Mouse (Mus musculus): ENCODE measurements at regions not wholly inside any gene's neighbourhood (a gene's known extent, or its start where the extent isn't known, plus 50 kb on each side); places are given as distances from the start of the nearest gene placed in this dataset.

- DNase-seq: no peak
Measured at GRCm38 (mm10) chr3:149827181-149827580, 836.8 kb upstream of the Adgrl2 start.

GRCm38 (mm10) chr3:149826757-149827156, 836.4 kb upstream of the Adgrl2 start:
- Histone ChIP-seq H3K4me2 (ENCODE audit: low read length) (no peak overlapping the region), H3K4me3 (replicated peaks; ENCODE audit: low read depth, low read length) (no peak overlapping the region), H3K27me3 (ENCODE audit: control insufficient read depth, insufficient read depth, low read length) (no peaks in the 10 kb centered on the region), H3K27ac (replicated peaks; ENCODE audit: low read depth, low read length) (no peak overlapping the region), H3K36me3 (ENCODE audit: control insufficient read depth, insufficient read depth, low read length) (no peaks in the 10 kb centered on the region), H3K9me3 (ENCODE audit: control insufficient read depth, low read length) (no peaks in the 10 kb centered on the region), H3K9ac (replicated peaks; ENCODE audit: low read length) (no peak overlapping the region), H3K4me1 (ENCODE audit: control insufficient read depth, insufficient read depth, low read length) (no peaks in the 10 kb centered on the region)
- ATAC-seq (ENCODE audit: low FRiP score, low TSS enrichment) (no peak), DNase-seq (no peak)
- 19% methylated on average over 9 of the region's 9 CpGs for WGBS

More at GRCm38 (mm10) chr3:149827181-149827580, 836.8 kb upstream of the Adgrl2 start:
- 45% methylated on average over 2 of the region's 2 CpGs for WGBS
- no peaks in the 10 kb centered on the region for H3K36me3 ChIP-seq (ENCODE audit: control insufficient read depth, insufficient read depth, low read length)
- H3K27ac ChIP-seq (replicated peaks; ENCODE audit: low read depth, low read length): no peak overlapping the region
- no peak for ATAC-seq (ENCODE audit: low FRiP score, low TSS enrichment)
- H3K9ac ChIP-seq (replicated peaks; ENCODE audit: low read length): no peak overlapping the region
- no peak overlapping the region for H3K4me2 ChIP-seq (ENCODE audit: low read length)
- no peaks in the 10 kb centered on the region for H3K9me3 ChIP-seq (ENCODE audit: control insufficient read depth, low read length)
- no peaks in the 10 kb centered on the region for H3K27me3 ChIP-seq (ENCODE audit: control insufficient read depth, insufficient read depth, low read length)
- H3K4me1 ChIP-seq (ENCODE audit: control insufficient read depth, insufficient read depth, low read length): no peaks in the 10 kb centered on the region
- no peak overlapping the region for H3K4me3 ChIP-seq (replicated peaks; ENCODE audit: low read depth, low read length)

GRCm38 (mm10) chr3:149820670-149821069, 830.3 kb upstream of the Adgrl2 start:
- Histone ChIP-seq H3K36me3 (ENCODE audit: control insufficient read depth, insufficient read depth, low read length) (no peaks in the 10 kb centered on the region), H3K4me2 (ENCODE audit: low read length) (no peak overlapping the region), H3K9ac (replicated peaks; ENCODE audit: low read length) (no peak overlapping the region), H3K4me1 (ENCODE audit: control insufficient read depth, insufficient read depth, low read length) (no peaks in the 10 kb centered on the region), H3K4me3 (replicated peaks; ENCODE audit: low read depth, low read length) (no peak overlapping the region), H3K27ac (replicated peaks; ENCODE audit: low read depth, low read length) (no peak overlapping the region), H3K27me3 (ENCODE audit: control insufficient read depth, insufficient read depth, low read length) (no peaks in the 10 kb centered on the region), H3K9me3 (ENCODE audit: control insufficient read depth, low read length) (no peaks in the 10 kb centered on the region)
- DNase-seq (no peak), ATAC-seq (ENCODE audit: low FRiP score, low TSS enrichment) (no peak)
- 84% methylated on average over 3 of the region's 3 CpGs for WGBS

- 83% methylated on average over 4 of the region's 4 CpGs for WGBS
- ATAC-seq (ENCODE audit: low FRiP score, low TSS enrichment): no peak
- no peak overlapping the region for H3K9ac ChIP-seq (replicated peaks; ENCODE audit: low read length)
- no peak overlapping the region for H3K4me3 ChIP-seq (replicated peaks; ENCODE audit: low read depth, low read length)
- no peak for DNase-seq
- H3K9me3 ChIP-seq (ENCODE audit: control insufficient read depth, low read length): no peaks in the 10 kb centered on the region
- no peaks in the 10 kb centered on the region for H3K4me1 ChIP-seq (ENCODE audit: control insufficient read depth, insufficient read depth, low read length)
- H3K36me3 ChIP-seq (ENCODE audit: control insufficient read depth, insufficient read depth, low read length): no peaks in the 10 kb centered on the region
- no peak overlapping the region for H3K4me2 ChIP-seq (ENCODE audit: low read length)
- H3K27me3 ChIP-seq (ENCODE audit: control insufficient read depth, insufficient read depth, low read length): no peaks in the 10 kb centered on the region
- H3K27ac ChIP-seq (replicated peaks; ENCODE audit: low read depth, low read length): no peak overlapping the region
Measured at GRCm38 (mm10) chr3:149819863-149820262, 829.5 kb upstream of the Adgrl2 start.

- no peak overlapping the region for H3K27ac ChIP-seq (replicated peaks; ENCODE audit: low read depth, low read length)
- 77% methylated on average over 2 of the region's 2 CpGs for WGBS
- ATAC-seq (ENCODE audit: low FRiP score, low TSS enrichment): no peak
- H3K9me3 ChIP-seq (ENCODE audit: control insufficient read depth, low read length): no peaks in the 10 kb centered on the region
- H3K36me3 ChIP-seq (ENCODE audit: control insufficient read depth, insufficient read depth, low read length): no peaks in the 10 kb centered on the region
- H3K4me2 ChIP-seq (ENCODE audit: low read length): no peak overlapping the region
- H3K9ac ChIP-seq (replicated peaks; ENCODE audit: low read length): no peak overlapping the region
- no peaks in the 10 kb centered on the region for H3K27me3 ChIP-seq (ENCODE audit: control insufficient read depth, insufficient read depth, low read length)
- no peaks in the 10 kb centered on the region for H3K4me1 ChIP-seq (ENCODE audit: control insufficient read depth, insufficient read depth, low read length)
- DNase-seq: no peak
- H3K4me3 ChIP-seq (replicated peaks; ENCODE audit: low read depth, low read length): no peak overlapping the region
Measured at GRCm38 (mm10) chr3:149819081-149819480, 828.7 kb upstream of the Adgrl2 start.

- Histone ChIP-seq H3K4me3 (replicated peaks; ENCODE audit: low read depth, low read length) (no peak overlapping the region), H3K4me1 (ENCODE audit: control insufficient read depth, insufficient read depth, low read length) (no peaks in the 10 kb centered on the region), H3K9me3 (ENCODE audit: control insufficient read depth, low read length) (no peaks in the 10 kb centered on the region), H3K9ac (replicated peaks; ENCODE audit: low read length) (no peak overlapping the region), H3K27ac (replicated peaks; ENCODE audit: low read depth, low read length) (no peak overlapping the region), H3K27me3 (ENCODE audit: control insufficient read depth, insufficient read depth, low read length) (no peaks in the 10 kb centered on the region), H3K4me2 (ENCODE audit: low read length) (no peak overlapping the region), H3K36me3 (ENCODE audit: control insufficient read depth, insufficient read depth, low read length) (no peaks in the 10 kb centered on the region)
- WGBS: 59% methylated on average over 2 of the region's 2 CpGs
- ATAC-seq (ENCODE audit: low FRiP score, low TSS enrichment) (no peak), DNase-seq (no peak)
Measured at GRCm38 (mm10) chr3:149811036-149811435, 820.7 kb upstream of the Adgrl2 start.

- 61% methylated on average over 6 of the region's 6 CpGs for WGBS
- Histone ChIP-seq H3K4me2 (ENCODE audit: low read length) (no peak overlapping the region), H3K4me1 (ENCODE audit: control insufficient read depth, insufficient read depth, low read length) (no peaks in the 10 kb centered on the region), H3K4me3 (replicated peaks; ENCODE audit: low read depth, low read length) (no peak overlapping the region), H3K27ac (replicated peaks; ENCODE audit: low read depth, low read length) (no peak overlapping the region), H3K36me3 (ENCODE audit: control insufficient read depth, insufficient read depth, low read length) (no peaks in the 10 kb centered on the region), H3K9ac (replicated peaks; ENCODE audit: low read length) (no peak overlapping the region), H3K27me3 (ENCODE audit: control insufficient read depth, insufficient read depth, low read length) (no peaks in the 10 kb centered on the region), H3K9me3 (ENCODE audit: control insufficient read depth, low read length) (no peaks in the 10 kb centered on the region)
- ATAC-seq (ENCODE audit: low FRiP score, low TSS enrichment): no peak
- no peak for DNase-seq
Measured at GRCm38 (mm10) chr3:149805345-149805744, 815.0 kb upstream of the Adgrl2 start.

GRCm38 (mm10) chr3:149796123-149796522, 805.8 kb upstream of the Adgrl2 start:
- Histone ChIP-seq H3K27ac (replicated peaks; ENCODE audit: low read depth, low read length) (no peak overlapping the region), H3K9ac (replicated peaks; ENCODE audit: low read length) (no peak overlapping the region), H3K36me3 (ENCODE audit: control insufficient read depth, insufficient read depth, low read length) (no peaks in the 10 kb centered on the region), H3K4me1 (ENCODE audit: control insufficient read depth, insufficient read depth, low read length) (no peaks in the 10 kb centered on the region), H3K27me3 (ENCODE audit: control insufficient read depth, insufficient read depth, low read length) (no peaks in the 10 kb centered on the region), H3K4me2 (ENCODE audit: low read length) (no peak overlapping the region), H3K9me3 (ENCODE audit: control insufficient read depth, low read length) (no peaks in the 10 kb centered on the region), H3K4me3 (replicated peaks; ENCODE audit: low read depth, low read length) (no peak overlapping the region)
- ATAC-seq (ENCODE audit: low FRiP score, low TSS enrichment) (no peak), DNase-seq (no peak)
- WGBS: 93% methylated on average over 2 of the region's 2 CpGs

- ATAC-seq (ENCODE audit: low FRiP score, low TSS enrichment) (no peak), DNase-seq (no peak)
- H3K4me1 ChIP-seq (ENCODE audit: control insufficient read depth, insufficient read depth, low read length): no peaks in the 10 kb centered on the region
- no peaks in the 10 kb centered on the region for H3K9me3 ChIP-seq (ENCODE audit: control insufficient read depth, low read length)
- no peak overlapping the region for H3K9ac ChIP-seq (replicated peaks; ENCODE audit: low read length)
- no peak overlapping the region for H3K4me2 ChIP-seq (ENCODE audit: low read length)
- no peak overlapping the region for H3K27ac ChIP-seq (replicated peaks; ENCODE audit: low read depth, low read length)
- no peaks in the 10 kb centered on the region for H3K27me3 ChIP-seq (ENCODE audit: control insufficient read depth, insufficient read depth, low read length)
- no peak overlapping the region for H3K4me3 ChIP-seq (replicated peaks; ENCODE audit: low read depth, low read length)
- no peaks in the 10 kb centered on the region for H3K36me3 ChIP-seq (ENCODE audit: control insufficient read depth, insufficient read depth, low read length)
- 87% methylated on average over 2 of the region's 2 CpGs for WGBS
Measured at GRCm38 (mm10) chr3:149791593-149791992, 801.2 kb upstream of the Adgrl2 start.

Measured in midbrain, embryonic 14.5 days (tissue).